Mouse (Mus musculus) MEL (cell line): ENCODE measurements around the gene Ncoa5. TPM values are rescaled to one million over a fixed set of nuclear protein-coding genes. Genes with fewer than 3 reads are reported as not detected.

ENCODE experiments used
- DNase-seq: peaks from one replicate; pipeline ENCODE4 v3.0.0; 2011; ENCODE audit warnings: low read depth, low spot score
- H3K27ac ChIP-seq: 2 replicates; pipeline ENCODE4 v1.5.1; 2012; ENCODE audit warnings: low read depth, mild to moderate bottlenecking, control low read depth, low read length, moderate library complexity; ENCODE audit not compliant: control insufficient read depth
- H3K27me3 ChIP-seq, 2 experiments: fragments of 150-350 bp in 1 of 2; sonication (generic) in 1 of 2; 2 replicates each; pipeline ENCODE4 v1.6.1; 2012; ENCODE audit warnings: low read length in 2 of 2, mild to moderate bottlenecking in 2 of 2, improper control_type of control experiment in 1 of 2, moderate library complexity in 1 of 2; ENCODE audit not compliant: insufficient read depth in 2 of 2, control insufficient read depth in 1 of 2
- H3K36me3 ChIP-seq, 2 experiments: 2 replicates each; pipeline ENCODE4 v1.6.1; 2012 to 2014; ENCODE audit warnings: low read length in 2 of 2, improper control_type of control experiment in 1 of 2, inconsistent platforms in 1 of 2, mild to moderate bottlenecking in 1 of 2; ENCODE audit not compliant: insufficient read depth in 2 of 2, control insufficient read depth in 1 of 2
- H3K4me1 ChIP-seq, 2 experiments: fragments of 150-350 bp in 1 of 2; sonication (generic) in 1 of 2; 2 replicates each; pipeline ENCODE4 v1.6.1; 2012; ENCODE audit warnings: low read length in 2 of 2, improper control_type of control experiment in 1 of 2, mild to moderate bottlenecking in 1 of 2; ENCODE audit not compliant: insufficient read depth in 2 of 2, control insufficient read depth in 1 of 2
- H3K4me3 ChIP-seq, 2 experiments: fragments of 150-350 bp in 1 of 2; sonication (generic) in 1 of 2; 2 replicates each; pipeline ENCODE4 v1.5.1; 2012; ENCODE audit warnings: low read depth in 2 of 2, low read length in 2 of 2, mild to moderate bottlenecking in 2 of 2, moderate library complexity in 2 of 2, control low read depth in 1 of 2, improper control_type of control experiment in 1 of 2; ENCODE audit not compliant: control insufficient read depth in 1 of 2, insufficient read depth in 1 of 2
- H3K79me2 ChIP-seq: 2 replicates; pipeline ENCODE4 v1.6.1; 2012; ENCODE audit warnings: mild to moderate bottlenecking, low read length, moderate library complexity; ENCODE audit not compliant: control insufficient read depth, poor library complexity, insufficient read depth
- H3K9ac ChIP-seq: 2 replicates; pipeline ENCODE4 v1.6.1; 2012; ENCODE audit warnings: low read depth, mild to moderate bottlenecking, control low read depth, low read length, moderate library complexity; ENCODE audit not compliant: control insufficient read depth, poor library complexity, severe bottlenecking
- H3K9me3 ChIP-seq: fragments of 150-350 bp; sonication (generic); replicated peaks from 2 replicates; pipeline ENCODE4 v1.6.1; 2012; ENCODE audit warnings: mild to moderate bottlenecking, low read length, improper control_type of control experiment, moderate library complexity; ENCODE audit not compliant: insufficient read depth
- BHLHE40 ChIP-seq: IDR thresholded peaks from 2 replicates; pipeline ENCODE4 v1.6.1; 2012; ENCODE audit warnings: low read depth, mild to moderate bottlenecking, inconsistent platforms, low read length, improper control_type of control experiment, borderline replicate concordance
- CTCF ChIP-seq, 3 experiments: IDR thresholded peaks in 2 of 3; conservative IDR thresholded peaks in 1 of 3; 2 replicates each; pipeline ENCODE4 v1.5.1; 2011 to 2012; ENCODE audit warnings: low read length in 3 of 3, low read depth in 2 of 3, mild to moderate bottlenecking in 2 of 3, improper control_type of control experiment in 1 of 3, inconsistent platforms in 1 of 3, mixed read lengths in 1 of 3, moderate library complexity in 1 of 3; ENCODE audit not compliant: control insufficient read depth in 1 of 3, insufficient read depth in 1 of 3, poor library complexity in 1 of 3, severe bottlenecking in 1 of 3
- ELF1 ChIP-seq: IDR thresholded peaks from 2 replicates; pipeline ENCODE4 v1.6.1; 2014; ENCODE audit warnings: low read depth, mild to moderate bottlenecking, inconsistent platforms, low read length, improper control_type of control experiment, moderate library complexity
- ETS1 ChIP-seq: IDR thresholded peaks from 2 replicates; pipeline ENCODE4 v1.6.1; 2012; ENCODE audit warnings: low read depth, mild to moderate bottlenecking, inconsistent platforms, low read length, improper control_type of control experiment, moderate library complexity
- GABPA ChIP-seq: IDR thresholded peaks from 2 replicates; pipeline ENCODE4 v1.6.1; 2012; ENCODE audit warnings: low read depth, mild to moderate bottlenecking, inconsistent platforms, low read length, improper control_type of control experiment, moderate library complexity
- GATA1 ChIP-seq: IDR thresholded peaks from 2 replicates; pipeline ENCODE4 v1.6.1; 2011; ENCODE audit warnings: low read depth, low read length, improper control_type of control experiment
- JUND ChIP-seq: IDR thresholded peaks from 2 replicates; pipeline ENCODE4 v1.6.1; 2011; ENCODE audit warnings: low read depth, mild to moderate bottlenecking, improper control_type of control experiment, low read length
- MAX ChIP-seq: IDR thresholded peaks from 2 replicates; pipeline ENCODE4 v1.6.1; 2011; ENCODE audit warnings: low read length, improper control_type of control experiment
- MAZ ChIP-seq: IDR thresholded peaks from 2 replicates; pipeline ENCODE4 v1.6.1; 2012; ENCODE audit warnings: low read depth, mild to moderate bottlenecking, inconsistent platforms, low read length, improper control_type of control experiment
- MYB ChIP-seq: IDR thresholded peaks from 2 replicates; pipeline ENCODE4 v1.6.1; 2011; ENCODE audit warnings: mild to moderate bottlenecking, low read depth, low read length, improper control_type of control experiment
- NELFE ChIP-seq: IDR thresholded peaks from 2 replicates; pipeline ENCODE4 v1.6.1; 2011; ENCODE audit warnings: low read depth, low read length, improper control_type of control experiment
- POLR2AphosphoS2 ChIP-seq: IDR thresholded peaks from 2 replicates; pipeline ENCODE4 v1.6.1; 2011; ENCODE audit warnings: low read length, improper control_type of control experiment
- POLR2AphosphoS5 ChIP-seq: IDR thresholded peaks from 2 replicates; pipeline ENCODE4 v1.6.1; 2012; ENCODE audit warnings: low read depth, borderline replicate concordance, mild to moderate bottlenecking, inconsistent platforms, low read length, moderate library complexity, mixed read lengths
- SMC3 ChIP-seq: IDR thresholded peaks from 2 replicates; pipeline ENCODE4 v1.6.1; 2011; ENCODE audit warnings: low read depth, low read length, improper control_type of control experiment
- USF1 ChIP-seq: IDR thresholded peaks from 2 replicates; pipeline ENCODE4 v1.6.1; 2014; ENCODE audit warnings: low read depth, mild to moderate bottlenecking, inconsistent platforms, low read length, improper control_type of control experiment, moderate library complexity
- USF2 ChIP-seq, 2 experiments: IDR thresholded peaks; 2 replicates each; pipeline ENCODE4 v1.6.1; 2011 to 2012; ENCODE audit warnings: improper control_type of control experiment in 2 of 2, low read length in 2 of 2, borderline replicate concordance in 1 of 2, inconsistent platforms in 1 of 2, low read depth in 1 of 2, mild to moderate bottlenecking in 1 of 2; ENCODE audit not compliant: insufficient read depth in 1 of 2
- ZC3H11A ChIP-seq: IDR thresholded peaks from 2 replicates; pipeline ENCODE4 v1.6.1; 2012; ENCODE audit warnings: low read depth, mild to moderate bottlenecking, inconsistent platforms, low read length, improper control_type of control experiment
- ZMIZ1 ChIP-seq: IDR thresholded peaks from 2 replicates; pipeline ENCODE4 v1.6.1; 2012; ENCODE audit warnings: low read depth, mild to moderate bottlenecking, inconsistent platforms, low read length, improper control_type of control experiment, moderate library complexity
- ZNF384 ChIP-seq: IDR thresholded peaks from 2 replicates; pipeline ENCODE4 v1.6.1; 2012; ENCODE audit warnings: low read depth, mild to moderate bottlenecking, inconsistent platforms, low read length, improper control_type of control experiment
- polyA plus RNA-seq, 2 experiments: library from polyadenylated mRNA; stranded (reverse) in 1 of 2; unstranded in 1 of 2; fragments of >175 nt in 1 of 2; fragments of >200 nt in 1 of 2; gene quantifications; 2 replicates each; pipeline versions ENCODE4 v1.2.1 to v1.2.4; 2012; ENCODE audit warnings: low replicate concordance in 2 of 2, low read depth in 1 of 2; ENCODE audit not compliant: insufficient read length in 2 of 2, insufficient read depth in 1 of 2, missing spikeins in 1 of 2
- total RNA-seq: library from RNA; depleted of rRNA; stranded (reverse); fragments of 300-350 nt; gene quantifications from 2 replicates; pipeline ENCODE4 v1.2.3, GENCODE M21; 2012

Ncoa5 gene
- total and polyA plus RNA-seq, 3 experiments: 35.8 to 76.6 (median 61.0) TPM

DNA sequence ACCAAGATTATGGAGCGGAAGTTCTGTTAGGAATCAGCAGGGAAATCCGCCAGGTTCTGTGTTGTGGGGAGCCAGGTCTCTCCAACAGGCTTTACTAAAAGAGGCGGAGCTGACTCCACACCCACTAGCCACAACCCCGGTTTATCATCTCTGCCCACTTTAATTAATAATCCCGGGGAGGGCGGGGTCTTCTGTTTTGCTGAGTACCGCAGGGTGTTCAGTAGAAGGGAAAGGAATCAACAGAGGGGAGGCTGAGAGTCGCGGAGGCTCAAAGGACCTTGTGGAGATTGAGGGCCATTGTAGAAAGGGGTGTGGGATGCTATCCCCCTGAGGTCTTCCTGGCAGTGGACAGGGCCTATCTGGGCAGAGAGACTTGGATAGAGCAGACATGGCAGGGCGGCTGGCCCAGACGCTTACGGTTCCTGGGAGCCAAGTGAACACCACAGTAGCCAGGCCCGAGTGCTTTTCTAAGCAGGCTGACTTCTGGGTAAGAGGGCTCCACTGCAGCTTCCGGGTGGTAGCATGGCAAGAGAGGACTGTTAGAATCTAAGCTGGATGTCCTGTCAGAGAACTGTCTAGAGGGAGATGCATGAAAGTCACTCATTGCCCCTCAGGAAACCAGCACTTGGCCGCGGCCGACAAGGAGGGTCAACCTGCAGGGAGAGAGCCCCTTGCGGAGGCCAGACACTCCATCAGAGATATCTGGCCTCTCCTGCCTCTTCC, 16.3 kb upstream of the Ncoa5 start:
- peaks cover 0 to 9% of the 10 kb centered on the region in 2 experiments; a peak in 1 of 4 replicates for H3K4me1 ChIP-seq
- peak overlapping the region; percentile 63 for H3K27ac ChIP-seq
- peak; percentile 57 for DNase-seq
- peak overlapping the region; percentile 48 to 68 for H3K4me3 ChIP-seq
- TF ChIP-seq CTCF (IDR thresholded peaks at IDR 0.05 in 2 of 3, conservative IDR thresholded peaks at IDR 0.05 in 1 of 3; ENCODE audit: control insufficient read depth in 1 of 3, insufficient read depth in 1 of 3, low read depth in 2 of 3, low read length in 3 of 3, poor library complexity in 1 of 3, severe bottlenecking in 1 of 3) (no peak), ZNF384 (no peak), ETS1 (no peak), MAX (no peak; the same call in 1 of the 2 replicates), BHLHE40 (no peak), ELF1 (peak; percentile 57; the same call in 1 of the 2 replicates), USF1 (no peak), GATA1 (no peak), POLR2AphosphoS2 (no peak)
- H3K27me3 ChIP-seq: no peaks in the 10 kb centered on the region; a peak in 1 of 4 replicates
- no peaks in the 10 kb centered on the region for H3K9me3 ChIP-seq
- H3K9ac ChIP-seq: peak overlapping the region; percentile 60
- H3K79me2 ChIP-seq: no peaks in the 10 kb centered on the region
- peaks cover 0 to 5% of the 10 kb centered on the region in 2 experiments; a peak in 2 of 4 replicates for H3K36me3 ChIP-seq

DNA sequence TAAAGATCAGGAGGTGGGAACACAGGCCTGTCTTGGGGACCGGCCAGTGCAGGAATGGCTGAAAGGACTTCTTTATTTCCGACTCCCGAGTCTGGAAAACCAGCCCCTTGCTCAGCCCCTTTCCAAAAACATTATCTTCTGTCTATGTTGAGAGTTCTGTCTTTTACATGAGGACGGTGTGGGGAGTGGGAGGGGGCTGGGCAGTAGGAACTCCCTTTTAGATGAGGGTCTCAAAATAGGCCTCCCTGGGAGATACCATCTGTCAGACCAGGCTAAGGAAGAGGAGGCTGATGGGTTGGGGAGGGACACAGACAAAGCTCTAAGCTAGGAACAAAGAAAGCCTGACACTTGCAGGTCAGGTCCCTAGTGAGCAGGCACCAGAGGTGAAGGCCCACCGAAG, 14.4 kb upstream of the Ncoa5 start:
- TF ChIP-seq GABPA: no peak
- TF ChIP-seq MYB: no peak
- no peak for TF ChIP-seq MAZ
- no peak for TF ChIP-seq ZC3H11A
- no peak for TF ChIP-seq ZMIZ1
- no peak for TF ChIP-seq ETS1
- TF ChIP-seq USF2 (IDR thresholded peaks at IDR 0.05; ENCODE audit: borderline replicate concordance in 1 of 2, insufficient read depth in 1 of 2, low read depth in 1 of 2, low read length in 2 of 2): no peak
- TF ChIP-seq CTCF (IDR thresholded peaks at IDR 0.05 in 2 of 3, conservative IDR thresholded peaks at IDR 0.05 in 1 of 3; ENCODE audit: control insufficient read depth in 1 of 3, insufficient read depth in 1 of 3, low read depth in 2 of 3, low read length in 3 of 3, poor library complexity in 1 of 3, severe bottlenecking in 1 of 3): no peak
- no peak for TF ChIP-seq ZNF384
- no peak for TF ChIP-seq JUND
- TF ChIP-seq POLR2AphosphoS5: no peak
- TF ChIP-seq BHLHE40: no peak
- no peak for TF ChIP-seq SMC3
- TF ChIP-seq POLR2AphosphoS2: no peak
- TF ChIP-seq NELFE: no peak
- no peak overlapping the region for H3K27ac ChIP-seq
- no peaks in the 10 kb centered on the region for H3K79me2 ChIP-seq
- H3K9ac ChIP-seq: no peak overlapping the region
- H3K9me3 ChIP-seq: no peaks in the 10 kb centered on the region
- H3K4me1 ChIP-seq: peaks cover 0 to 9% of the 10 kb centered on the region in 2 experiments; a peak in 1 of 4 replicates
- H3K27me3 ChIP-seq: no peaks in the 10 kb centered on the region; a peak in 1 of 4 replicates
- DNase-seq: no peak
- peaks cover 0 to 5% of the 10 kb centered on the region in 2 experiments; a peak in 2 of 4 replicates for H3K36me3 ChIP-seq
- H3K4me3 ChIP-seq: no peak overlapping the region
